Mouse (Mus musculus) fibroblast of lung, adult 2 months (primary cell): ENCODE data around the gene Dtx2.
"Not testable (repeated sequence)": the region's sequence is repeated elsewhere in the genome, so short reads cannot be mapped to it uniquely, and the experiment has no call there.

Experiments used
- DNase-seq: peaks from one replicate; pipeline ENCODE4 v3.0.0-alpha.2; 2011; ENCODE audit warnings: low read depth

Gene Dtx2

GRCm38 (mm10) chr5:136027612-136028311, 33.2 kb downstream of the Dtx2 start:
- no peak for DNase-seq

- no peak for DNase-seq
Measured at GRCm38 (mm10) chr5:136034868-136035267, 40.3 kb downstream of the Dtx2 start.

DNA sequence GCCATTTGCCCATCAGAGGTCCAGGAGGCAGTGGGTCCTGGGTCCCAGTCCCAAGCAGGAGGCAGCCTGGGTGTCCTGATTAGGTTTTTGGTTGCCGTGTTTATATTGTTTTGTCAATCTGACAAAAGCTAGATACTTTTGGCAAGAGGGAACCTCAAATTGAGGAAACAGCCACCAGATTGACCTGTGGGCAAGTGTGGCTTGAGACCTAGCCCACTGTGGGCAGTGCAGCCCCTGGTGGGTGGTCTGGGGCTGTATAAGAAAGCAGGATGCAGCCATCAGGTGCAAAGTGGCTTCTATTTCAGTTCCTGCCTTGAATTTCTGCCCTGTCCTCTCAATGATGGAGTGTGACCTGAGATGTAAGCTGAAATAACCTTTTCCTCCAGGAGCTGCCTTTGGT, 40.7 kb downstream of the Dtx2 start:
- DNase-seq, result no peak

DNA sequence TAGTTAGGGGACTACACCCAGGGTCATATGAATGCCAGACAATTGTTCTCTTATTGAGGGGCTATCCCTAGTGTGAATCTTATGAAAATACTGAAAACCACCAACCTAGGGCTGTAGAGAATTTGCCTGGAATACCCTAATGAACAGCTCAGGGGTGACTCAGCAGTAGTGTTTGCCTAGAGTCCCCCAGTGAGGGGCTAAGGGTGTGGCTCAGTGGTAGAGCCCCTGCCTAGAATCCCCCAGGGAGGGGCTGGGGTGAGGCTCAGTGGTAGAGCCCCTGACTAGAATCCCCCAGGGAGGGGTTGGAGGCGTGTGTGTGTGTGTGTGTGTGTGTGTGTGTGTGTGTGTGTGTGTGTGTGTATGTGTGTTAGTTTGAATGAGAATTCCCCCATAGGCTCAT, 42.1 kb downstream of the Dtx2 start:
- DNase-seq, result no peak

DNA sequence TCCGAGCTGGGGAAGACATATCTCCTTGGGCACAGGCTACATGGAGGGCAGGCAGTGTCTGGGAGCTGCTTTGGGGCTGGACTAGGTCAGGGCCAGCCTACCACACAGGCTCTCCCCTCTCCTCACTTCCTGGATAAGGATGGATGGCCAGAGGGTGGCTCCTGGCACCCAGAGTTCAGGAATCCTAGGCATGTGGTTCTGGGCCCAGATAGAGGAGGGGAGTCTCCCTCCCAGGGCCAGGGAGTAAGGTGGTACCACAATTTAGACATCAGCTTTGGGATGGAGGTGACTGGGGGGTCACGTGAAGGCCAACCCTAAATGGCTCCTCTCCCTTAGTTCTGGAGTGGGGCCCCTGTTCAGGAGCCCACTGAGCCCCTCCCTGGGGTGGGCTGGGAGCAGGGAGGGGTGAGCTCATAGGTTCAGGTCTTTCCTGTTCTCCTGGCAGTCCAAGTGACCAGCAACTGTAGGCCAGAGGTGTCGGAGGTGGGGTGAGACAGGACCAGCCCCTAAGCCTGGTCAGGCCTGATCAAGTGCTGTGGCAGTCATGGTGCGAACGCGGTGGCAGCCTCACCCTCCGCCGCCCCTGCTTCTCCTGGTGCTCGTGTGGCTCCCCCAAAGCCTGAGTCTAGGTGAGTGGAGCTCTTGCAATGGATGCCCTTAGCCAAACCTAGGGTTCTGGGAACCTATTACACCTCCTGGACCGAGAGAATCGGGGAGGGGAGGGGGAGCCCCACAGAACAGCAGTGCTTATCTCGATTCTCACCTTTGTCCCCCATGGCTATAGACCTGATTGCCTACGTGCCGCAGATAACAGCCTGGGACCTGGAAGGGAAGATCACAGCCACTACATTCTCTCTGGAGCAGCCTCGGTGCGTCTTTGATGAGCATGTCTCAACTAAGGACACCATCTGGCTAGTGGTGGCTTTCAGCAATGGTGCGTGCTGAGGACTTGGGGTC, 43.9 kb downstream of the Dtx2 start, which contains the start of gene Upk3b:
Gene Upk3b, plus strand, starts transcription at position 239 of the 957 bp plus-strand sequence.
- no peak for DNase-seq

DNA sequence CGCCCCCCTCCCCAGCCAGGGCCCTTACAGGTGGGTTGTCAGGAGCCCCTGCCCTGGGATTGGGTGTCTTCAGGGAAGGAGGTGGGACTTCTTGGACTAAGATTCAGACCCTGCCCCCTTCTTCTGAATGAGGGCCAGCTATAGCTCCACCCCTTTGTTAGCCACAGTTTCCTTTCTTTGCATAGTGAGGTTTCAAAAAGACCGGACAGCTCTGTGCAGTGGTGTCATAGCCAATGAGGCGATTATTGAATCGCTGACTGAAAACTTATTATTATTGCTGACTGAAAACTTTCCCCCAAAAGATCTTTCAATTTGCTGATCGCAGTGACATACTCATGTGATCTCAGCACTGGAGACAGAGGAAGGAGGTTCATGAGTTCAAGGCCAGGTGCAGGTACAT, 45.6 kb downstream of the Dtx2 start:
- DNase-seq, result no peak

- DNase-seq, result no peak
Measured at GRCm38 (mm10) chr5:136041260-136041659, 46.7 kb downstream of the Dtx2 start.

DNA sequence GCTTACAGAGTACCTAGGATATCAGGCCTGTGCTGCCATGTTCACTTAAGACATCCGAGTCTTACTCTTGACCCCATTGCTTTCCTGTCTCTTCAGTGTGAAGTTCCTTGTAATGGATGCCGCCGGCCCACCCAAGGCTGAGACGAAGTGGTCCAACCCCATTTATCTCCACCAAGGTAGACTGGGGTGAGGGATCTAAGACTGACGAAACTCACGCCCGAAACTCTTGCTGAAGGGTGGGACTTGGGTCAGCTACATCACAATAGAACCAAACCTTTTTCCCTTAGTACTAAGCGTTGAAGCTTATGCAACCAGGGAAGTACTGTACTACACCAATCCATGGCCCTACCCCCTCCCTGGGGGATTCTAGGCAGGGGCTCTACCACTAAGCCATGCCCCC, 47.1 kb downstream of the Dtx2 start:
- no peak for DNase-seq

DNA sequence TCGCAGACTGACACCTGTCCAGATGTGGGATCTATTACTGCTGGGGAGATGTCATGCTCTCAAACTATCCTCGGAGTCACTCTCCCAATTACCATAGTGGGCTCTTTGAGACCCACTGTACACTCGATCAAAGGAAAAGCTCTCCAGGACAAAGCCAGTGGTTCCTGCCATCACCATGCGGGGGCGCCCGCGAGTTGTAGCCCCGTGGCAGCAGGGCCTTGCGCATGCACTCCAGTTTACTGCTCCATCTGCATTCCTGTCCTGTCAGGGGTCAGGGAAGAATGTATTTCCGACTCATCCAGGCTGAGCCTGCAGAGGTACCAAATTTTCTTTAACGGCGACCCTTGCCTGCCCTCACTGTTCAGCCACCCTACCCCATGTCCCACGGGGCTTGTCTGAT, 50.3 kb downstream of the Dtx2 start:
- no peak for DNase-seq

DNA sequence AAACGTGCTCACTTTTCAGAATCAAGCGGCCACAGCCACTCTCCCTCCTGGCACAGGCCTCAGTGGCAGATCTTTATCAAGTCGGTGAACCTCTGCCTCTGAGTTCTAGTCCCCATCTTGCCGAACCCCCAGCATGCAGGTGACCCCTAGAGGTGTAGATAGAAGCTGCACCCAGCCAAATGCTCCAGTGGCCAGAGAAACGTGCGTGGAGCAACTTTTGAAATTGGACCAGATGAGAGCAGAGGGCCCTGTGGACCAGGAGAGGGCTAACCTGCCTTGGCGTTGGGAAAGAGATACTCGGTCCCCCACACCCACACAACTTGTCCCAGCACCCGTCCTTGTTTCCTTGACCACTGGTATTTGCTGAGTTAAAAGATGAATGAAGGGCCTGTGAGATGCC, 50.8 kb downstream of the Dtx2 start:
- no peak for DNase-seq

- DNase-seq, result no peak
Measured at GRCm38 (mm10) chr5:136045987-136046386, 51.4 kb downstream of the Dtx2 start.

GRCm38 (mm10) chr5:136048541-136048940, 53.9 kb downstream of the Dtx2 start:
- DNase-seq, result not testable (repeated sequence)

DNA sequence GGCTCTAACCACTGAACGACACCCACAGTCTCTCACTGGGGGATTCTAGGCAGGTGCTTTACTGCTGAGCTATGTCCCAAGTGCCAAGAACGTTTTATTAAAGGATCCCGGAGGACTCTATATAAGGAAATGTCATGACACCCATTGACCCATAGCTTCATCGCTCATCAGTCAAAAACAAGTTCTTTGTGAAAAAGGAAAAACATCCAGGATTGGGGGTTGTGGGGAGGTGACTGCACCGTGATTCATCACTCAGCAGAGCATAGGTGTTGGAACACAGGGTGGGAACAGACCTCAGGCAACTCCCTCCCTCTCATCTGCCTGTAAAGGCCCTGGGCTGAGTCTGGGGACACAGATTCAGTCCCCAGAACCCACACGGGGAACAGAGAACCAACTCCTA, 55.3 kb downstream of the Dtx2 start:
- no peak for DNase-seq

DNA sequence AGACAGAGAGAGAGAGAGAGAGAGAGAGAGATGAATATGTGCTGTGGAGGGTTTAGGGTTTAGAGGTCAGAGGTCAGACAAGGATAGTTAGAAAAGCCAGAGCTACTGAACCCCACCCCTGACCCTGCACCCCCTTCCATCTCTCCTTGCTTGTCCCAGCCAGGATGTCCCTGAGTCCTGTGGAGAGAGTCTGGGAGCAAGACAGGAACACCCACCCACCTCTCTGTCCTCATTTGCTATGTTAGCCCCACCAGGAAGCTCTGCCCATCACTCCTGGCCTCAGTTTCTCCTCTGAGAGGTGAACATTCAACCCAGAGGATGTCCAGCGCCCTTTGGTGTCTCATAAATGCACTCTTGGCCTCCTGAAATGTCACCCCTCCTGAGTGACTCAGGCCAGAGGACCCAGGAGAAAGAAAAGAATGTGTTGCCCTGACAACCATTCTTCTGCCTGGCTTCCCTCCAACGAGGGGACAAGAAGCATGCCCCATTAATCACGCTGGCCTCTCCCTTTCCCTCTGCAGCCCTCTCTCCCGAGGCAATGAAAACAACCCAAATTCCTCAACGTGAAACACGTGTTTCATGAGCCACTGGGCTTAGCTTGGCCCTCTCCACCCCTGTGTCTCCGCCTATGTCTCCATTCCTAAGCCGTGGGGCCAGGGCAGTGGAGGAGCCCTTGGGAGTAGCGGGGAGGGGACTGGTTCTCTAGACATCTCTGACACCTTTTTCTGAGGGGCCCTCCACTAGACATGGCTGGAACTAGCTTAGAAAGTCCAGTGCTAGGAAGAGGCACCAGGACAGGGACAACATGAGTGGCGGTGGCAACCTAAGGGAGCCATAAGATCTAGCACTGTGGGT, 56.9 kb downstream of the Dtx2 start:
- DNase-seq, result peak; percentile 79

- peak; percentile 65 for DNase-seq
Measured at GRCm38 (mm10) chr5:136052861-136053655, 58.5 kb downstream of the Dtx2 start.

GRCm38 (mm10) chr5:136054301-136055077, 59.9 kb downstream of the Dtx2 start, which contains the start of gene Upk3bl:
Gene Upk3bl, plus strand, starts transcription at chr5:136054492.
- DNase-seq, result no peak

- no peak for DNase-seq
Measured at GRCm38 (mm10) chr5:136056062-136056461, 61.5 kb downstream of the Dtx2 start.

GRCm38 (mm10) chr5:136057085-136057484, 62.5 kb downstream of the Dtx2 start:
- DNase-seq, result no peak

DNA sequence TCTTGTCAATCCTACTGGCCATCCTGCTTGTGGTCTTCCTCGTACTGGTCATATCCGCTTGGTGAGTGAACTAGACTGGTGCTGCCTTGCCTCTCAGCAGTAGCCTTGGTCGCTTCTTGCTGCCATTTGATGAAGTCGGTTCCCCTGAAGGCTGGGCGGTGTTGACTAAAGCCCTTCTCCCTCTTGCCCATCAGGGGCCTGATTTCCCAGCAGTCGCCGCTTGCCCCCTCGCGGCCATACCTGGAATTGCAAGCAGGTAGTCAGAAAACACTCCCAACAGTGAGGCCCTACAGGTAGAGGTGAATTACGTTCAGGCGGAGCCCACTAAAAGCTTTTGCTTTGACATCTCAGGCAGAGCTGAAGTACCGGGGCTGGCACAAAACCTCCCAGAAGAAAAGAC, 67.0 kb downstream of the Dtx2 start:
- no peak for DNase-seq

DNA sequence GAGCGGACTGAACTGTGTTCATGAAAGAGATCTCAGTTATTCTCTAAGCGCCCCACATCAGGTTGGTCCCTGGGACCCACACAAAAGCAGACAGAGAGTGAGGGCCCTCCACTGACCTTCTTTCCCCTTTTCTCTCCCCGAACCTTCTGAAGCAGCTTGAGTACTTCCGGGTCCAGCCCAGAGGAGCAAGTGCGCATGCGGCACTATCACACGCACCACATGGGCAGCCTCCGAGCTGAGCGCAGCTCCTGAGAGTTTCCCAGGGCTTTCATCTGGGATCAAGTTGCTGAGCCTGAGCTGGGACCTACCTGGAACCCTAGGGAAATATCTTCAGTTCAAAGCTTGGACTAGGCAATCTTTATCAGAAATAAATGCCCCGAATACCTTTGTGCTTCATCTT, 69.3 kb downstream of the Dtx2 start:
- no peak for DNase-seq
